Mouse (Mus musculus) forebrain, embryonic 13.5 days (tissue): Measurements from ENCODE around the gene Adamts14. TPM values are rescaled to one million over a fixed set of nuclear protein-coding genes. Genes with fewer than 3 reads are reported as not detected.

Experiments
- ATAC-seq: fragments of 200-750 bp; cut with Nextera tagmentation; 2 replicates; pipeline ENCODE4 v1.8.0; 2017
- H3K27ac ChIP-seq: fragments of 300-500 bp; sonication (generic); 2 replicates; pipeline ENCODE4 v1.5.1; 2015; ENCODE audit warnings: inconsistent platforms, mild to moderate bottlenecking, moderate library complexity
- H3K27me3 ChIP-seq: fragments of 300-500 bp; sonication (generic); 2 replicates; pipeline ENCODE4 v1.6.1; 2015; ENCODE audit warnings: mild to moderate bottlenecking, inconsistent platforms
- H3K36me3 ChIP-seq: fragments of 300-500 bp; sonication (generic); 2 replicates; pipeline ENCODE4 v1.6.1; 2015; ENCODE audit warnings: mild to moderate bottlenecking, inconsistent platforms; ENCODE audit not compliant: poor library complexity, severe bottlenecking
- H3K4me1 ChIP-seq: fragments of 300-500 bp; sonication (generic); 2 replicates; pipeline ENCODE4 v1.6.1; 2015; ENCODE audit warnings: inconsistent platforms
- H3K4me2 ChIP-seq: fragments of 300-500 bp; sonication (generic); 2 replicates; pipeline ENCODE4 v1.6.1; 2015; ENCODE audit warnings: inconsistent platforms, mild to moderate bottlenecking, moderate library complexity
- H3K4me3 ChIP-seq: fragments of 300-500 bp; sonication (generic); 2 replicates; pipeline ENCODE4 v1.5.1; 2015; ENCODE audit warnings: mild to moderate bottlenecking, inconsistent platforms
- H3K9ac ChIP-seq: fragments of 300-500 bp; sonication (generic); 2 replicates; pipeline ENCODE4 v1.6.1; 2015; ENCODE audit warnings: mild to moderate bottlenecking, inconsistent platforms
- H3K9me3 ChIP-seq: fragments of 300-500 bp; sonication (generic); replicated peaks from 2 replicates; pipeline ENCODE4 v1.6.1; 2016; ENCODE audit warnings: inconsistent platforms
- WGBS: fragments of 180-500 bp; shearing (Covaris S2); methylation state at CpG from one replicate; pipeline ENCODE4 v1.1.7; 2015; 5-methylcytosine and 5-hydroxymethylcytosine counted together
- polyA plus RNA-seq: library from polyadenylated mRNA; unstranded; fragments of >200 nt; fragmentation: Nextera tagmentation; extraction: Ambion mirVana; gene quantifications from 2 replicates; pipeline ENCODE4 v1.2.1, GENCODE M21; 2015

Gene Adamts14
- 0.13 TPM in 2 replicates for polyA plus RNA-seq

GRCm38 (mm10) chr10:61273081-61273843 lies at the start of gene Adamts14:
Gene Adamts14 (minus strand): TSS chr10:61273438.
- peak; percentile 75 for ATAC-seq
- Histone ChIP-seq H3K9ac (peak within 1 kb of the TSS; percentile 67), H3K4me2 (peak within 1 kb of the TSS; percentile 94), H3K27ac (no peak within 1 kb of the TSS), H3K4me3 (peak within 1 kb of the TSS; percentile 52), H3K4me1 (peaks cover 9% of the 10 kb centered on the region), H3K27me3 (peaks cover 29% of the 10 kb centered on the region), H3K9me3 (no peaks in the 10 kb centered on the region), H3K36me3 (no peaks in the 10 kb centered on the region)
- WGBS, result 2% methylated on average over 51 of the region's 75 CpGs

DNA sequence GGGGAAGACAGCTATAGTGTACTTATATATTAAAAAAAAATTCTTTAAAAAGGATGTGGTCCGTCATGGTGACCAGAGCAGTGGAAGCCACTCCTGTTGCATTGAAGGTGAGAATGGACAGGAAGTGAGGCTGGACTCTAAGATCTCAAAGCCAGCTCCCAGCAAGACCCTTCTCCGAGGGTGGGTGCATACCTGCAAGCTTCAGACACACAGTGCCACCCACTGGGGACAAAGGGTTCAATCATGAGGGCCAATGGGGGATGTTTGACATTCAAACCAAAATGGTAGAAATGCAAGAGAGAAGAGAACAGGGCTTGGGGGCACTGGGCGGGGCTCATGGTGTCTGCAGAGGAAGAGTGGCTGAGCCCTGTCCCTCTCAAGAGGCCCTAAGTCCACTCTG lies 45.3 kb upstream of the Adamts14 start:
- H3K9me3 ChIP-seq, result no peaks in the 10 kb centered on the region
- peaks cover 5% of the 10 kb centered on the region; the same call in 1 of the 2 replicates for H3K36me3 ChIP-seq
- H3K27me3 ChIP-seq, result no peaks in the 10 kb centered on the region
- H3K4me2 ChIP-seq, result no peak overlapping the region
- no peak for ATAC-seq
- H3K9ac ChIP-seq, result no peak overlapping the region
- no peak overlapping the region for H3K27ac ChIP-seq
- H3K4me1 ChIP-seq, result 0 out of 2 replicates have a peak, but pooled peaks cover 3% of the 10 kb centered on the region
- no peak overlapping the region for H3K4me3 ChIP-seq
- 96% methylated on average over 3 of the region's 3 CpGs for WGBS

DNA sequence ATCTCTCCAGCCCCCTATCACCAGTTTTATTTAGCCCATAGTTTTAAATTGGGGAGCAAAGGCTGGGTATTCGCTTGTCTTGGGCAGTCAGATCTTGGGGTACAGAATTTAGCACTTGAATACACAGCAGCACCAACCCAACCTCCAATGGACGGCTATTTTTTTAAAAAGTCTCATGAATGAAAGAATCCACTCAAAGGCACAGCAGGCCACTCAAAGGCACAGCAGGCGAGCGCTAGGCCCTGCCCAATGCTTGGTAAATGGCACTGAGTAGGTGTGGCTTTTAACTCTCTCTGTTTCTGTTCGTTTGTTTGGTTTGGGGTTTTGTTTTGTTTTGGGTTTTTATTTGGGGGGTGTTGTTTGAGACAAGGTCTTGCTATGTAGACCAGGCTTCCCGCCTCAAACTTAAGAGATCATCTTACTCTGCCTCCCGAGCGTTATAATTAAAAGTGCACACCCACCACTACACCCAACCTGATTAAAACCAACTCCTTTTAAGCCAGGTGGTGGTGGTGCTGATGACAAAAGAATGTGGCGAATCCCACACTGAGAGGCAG lies 42.2 kb upstream of the Adamts14 start:
- no peaks in the 10 kb centered on the region for H3K27me3 ChIP-seq
- WGBS, result 9% methylated on average over 9 of the region's 9 CpGs

GRCm38 (mm10) chr10:61313750-61314149 lies 40.5 kb upstream of the Adamts14 start:
- H3K9ac ChIP-seq, result no peak overlapping the region
- H3K4me1 ChIP-seq, result 0 out of 2 replicates have a peak, but pooled peaks cover 3% of the 10 kb centered on the region
- H3K4me2 ChIP-seq, result no peak overlapping the region
- no peak overlapping the region for H3K27ac ChIP-seq
- H3K4me3 ChIP-seq, result no peak overlapping the region
- WGBS, result 76% methylated on average over 7 of the region's 7 CpGs
- H3K27me3 ChIP-seq, result no peaks in the 10 kb centered on the region
- no peaks in the 10 kb centered on the region for H3K36me3 ChIP-seq
- no peaks in the 10 kb centered on the region for H3K9me3 ChIP-seq
- no peak for ATAC-seq

More for the DNA sequence above, 42.2 kb upstream of the Adamts14 start:
- ATAC-seq, result no peak
- Histone ChIP-seq H3K9me3 (no peaks in the 10 kb centered on the region), H3K4me1 (0 out of 2 replicates have a peak, but pooled peaks cover 3% of the 10 kb centered on the region), H3K27ac (no peak overlapping the region), H3K4me3 (no peak overlapping the region), H3K4me2 (no peak overlapping the region), H3K36me3 (peaks cover 4% of the 10 kb centered on the region; the same call in 1 of the 2 replicates), H3K9ac (no peak overlapping the region)

GRCm38 (mm10) chr10:61312754-61313153 lies 39.5 kb upstream of the Adamts14 start:
- Histone ChIP-seq H3K27ac (no peak overlapping the region), H3K9me3 (no peaks in the 10 kb centered on the region), H3K4me3 (no peak overlapping the region), H3K36me3 (no peaks in the 10 kb centered on the region), H3K27me3 (no peaks in the 10 kb centered on the region), H3K4me1 (0 out of 2 replicates have a peak, but pooled peaks cover 3% of the 10 kb centered on the region), H3K9ac (no peak overlapping the region), H3K4me2 (no peak overlapping the region)
- no peak for ATAC-seq
- 76% methylated on average over 7 of the region's 7 CpGs for WGBS

DNA sequence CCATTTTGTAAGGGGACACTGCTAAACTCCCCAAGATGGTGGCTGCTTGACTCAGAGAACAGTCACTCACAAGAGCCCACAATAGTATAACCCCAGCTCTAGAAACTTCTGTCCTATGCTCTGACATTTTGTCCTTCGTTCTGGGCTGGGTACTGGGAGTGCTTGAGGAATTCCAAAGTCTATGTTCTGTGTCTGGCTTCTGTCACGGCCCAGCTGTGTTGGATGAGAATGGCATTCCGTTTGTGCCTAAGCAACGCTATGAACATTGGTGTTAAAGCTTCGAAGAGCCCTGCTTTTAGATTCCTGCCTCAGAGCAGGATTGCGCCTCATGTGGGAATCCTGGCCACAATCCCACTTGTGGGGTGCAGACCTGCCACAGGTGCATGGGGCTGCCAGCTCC lies 38.9 kb upstream of the Adamts14 start:
- H3K9ac ChIP-seq, result no peak overlapping the region
- H3K27ac ChIP-seq, result no peak overlapping the region
- H3K4me1 ChIP-seq, result 0 out of 2 replicates have a peak, but pooled peaks cover 3% of the 10 kb centered on the region
- H3K36me3 ChIP-seq, result no peaks in the 10 kb centered on the region
- ATAC-seq, result no peak
- H3K27me3 ChIP-seq, result no peaks in the 10 kb centered on the region
- no peak overlapping the region for H3K4me3 ChIP-seq
- H3K4me2 ChIP-seq, result no peak overlapping the region
- WGBS, result 92% methylated on average over 6 of the region's 6 CpGs
- no peaks in the 10 kb centered on the region for H3K9me3 ChIP-seq

DNA sequence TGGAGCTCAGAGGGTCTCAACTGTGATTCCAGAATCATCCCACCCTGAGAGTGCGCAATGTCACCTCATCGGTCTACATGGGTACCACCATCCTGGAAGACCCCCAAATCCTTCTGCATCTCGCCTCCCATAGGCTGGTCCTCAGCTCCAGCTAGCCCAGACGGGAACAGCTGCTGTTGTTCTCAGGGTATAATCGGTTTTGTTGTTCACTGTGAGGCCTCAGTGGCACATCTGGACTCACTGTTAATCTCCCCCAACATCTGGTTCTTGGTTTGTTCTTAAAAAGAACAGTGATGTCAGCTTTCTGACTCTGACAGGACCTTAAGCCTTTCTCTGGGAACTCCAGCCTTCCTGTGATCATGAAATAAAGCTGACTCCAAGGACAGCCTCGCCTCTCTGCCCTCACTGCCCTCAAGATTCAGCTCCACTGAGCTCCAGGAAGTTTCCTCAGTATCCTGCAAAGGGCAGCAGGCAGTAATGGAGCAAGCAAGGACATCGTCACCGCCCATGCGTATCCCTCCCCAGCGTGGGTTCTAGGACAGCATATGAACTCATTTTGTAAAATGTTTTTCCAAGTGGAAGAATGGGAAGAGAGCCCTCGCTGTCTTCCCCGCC lies 35.6 kb upstream of the Adamts14 start:
- Histone ChIP-seq H3K27ac (no peak overlapping the region), H3K36me3 (no peaks in the 10 kb centered on the region), H3K4me3 (no peak overlapping the region), H3K4me2 (no peak overlapping the region), H3K4me1 (no peaks in the 10 kb centered on the region), H3K27me3 (no peaks in the 10 kb centered on the region), H3K9me3 (no peaks in the 10 kb centered on the region), H3K9ac (no peak overlapping the region)
- ATAC-seq, result no peak
- 66% methylated on average over 12 of the region's 12 CpGs for WGBS

GRCm38 (mm10) chr10:61305928-61306590 lies 32.8 kb upstream of the Adamts14 start:
- no peak overlapping the region for H3K9ac ChIP-seq
- no peaks in the 10 kb centered on the region for H3K9me3 ChIP-seq
- ATAC-seq, result no peak
- no peak overlapping the region for H3K4me3 ChIP-seq
- H3K27ac ChIP-seq, result no peak overlapping the region
- 84% methylated on average over 13 of the region's 13 CpGs for WGBS
- no peaks in the 10 kb centered on the region for H3K36me3 ChIP-seq
- no peaks in the 10 kb centered on the region for H3K4me1 ChIP-seq
- no peak overlapping the region for H3K4me2 ChIP-seq
- no peaks in the 10 kb centered on the region for H3K27me3 ChIP-seq

- Histone ChIP-seq H3K9me3 (no peaks in the 10 kb centered on the region), H3K27ac (no peak overlapping the region), H3K36me3 (no peaks in the 10 kb centered on the region), H3K9ac (no peak overlapping the region), H3K4me1 (no peaks in the 10 kb centered on the region), H3K4me2 (no peak overlapping the region), H3K4me3 (no peak overlapping the region), H3K27me3 (no peaks in the 10 kb centered on the region)
- 79% methylated on average over 6 of the region's 6 CpGs for WGBS
- no peak for ATAC-seq
These were observed 30.8 kb upstream of the Adamts14 start for GRCm38 (mm10) chr10:61304046-61304445.

DNA sequence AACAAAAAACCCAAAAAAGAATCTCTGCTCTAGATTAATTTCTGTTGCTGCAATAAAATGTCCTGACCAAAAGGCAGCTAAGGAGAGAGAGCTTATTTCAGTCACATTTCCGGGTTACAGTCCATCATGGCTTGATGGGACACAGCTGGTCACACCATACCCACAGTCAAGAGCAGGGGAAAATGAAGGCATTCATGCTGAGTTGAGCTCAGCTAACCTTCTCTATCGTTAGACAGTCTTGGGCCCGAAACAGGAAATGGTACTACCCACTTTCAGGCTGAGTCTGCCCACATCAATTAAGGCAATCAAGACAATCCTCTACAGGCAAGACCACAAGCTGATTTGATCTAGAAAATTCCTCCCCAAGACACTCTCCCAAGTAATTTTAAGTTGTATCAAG lies 27.8 kb upstream of the Adamts14 start:
- no peak overlapping the region for H3K9ac ChIP-seq

DNA sequence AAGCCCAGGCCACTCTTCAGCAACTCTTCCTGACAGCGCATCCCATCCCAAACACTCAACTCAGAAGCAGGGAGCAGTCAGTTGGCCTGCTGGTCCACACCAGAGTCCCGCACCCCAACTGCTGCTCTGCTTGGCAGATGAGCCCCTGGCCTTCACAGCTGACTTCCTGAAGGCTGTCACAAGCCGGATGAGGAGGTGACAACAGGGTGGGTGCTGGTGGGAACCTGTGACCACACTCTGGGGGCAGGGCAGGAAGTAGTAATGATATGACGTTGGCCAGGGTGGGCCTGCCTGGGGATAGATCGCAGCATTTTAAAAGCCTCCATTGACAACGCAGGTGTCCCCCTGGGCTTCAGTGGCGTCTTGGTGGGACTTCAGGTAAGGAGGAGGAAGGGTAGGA lies 24.2 kb upstream of the Adamts14 start, which contains the start of gene Prf1:
TSS of gene Prf1 (plus strand) at position 357 of the 400 bp plus-strand sequence.
- H3K4me2 ChIP-seq, result no peak within 1 kb of the TSS
- no peak within 1 kb of the TSS for H3K4me3 ChIP-seq
- H3K9ac ChIP-seq, result no peak within 1 kb of the TSS
- no peaks in the 10 kb centered on the region for H3K27me3 ChIP-seq
- no peak for ATAC-seq
- H3K27ac ChIP-seq, result no peak within 1 kb of the TSS
- 86% methylated on average over 7 of the region's 7 CpGs for WGBS
- no peaks in the 10 kb centered on the region for H3K4me1 ChIP-seq
- H3K36me3 ChIP-seq, result no peaks in the 10 kb centered on the region
- no peaks in the 10 kb centered on the region for H3K9me3 ChIP-seq

More for the DNA sequence above, 27.8 kb upstream of the Adamts14 start:
- Histone ChIP-seq H3K4me2 (no peak overlapping the region), H3K27ac (no peak overlapping the region), H3K4me1 (no peaks in the 10 kb centered on the region), H3K27me3 (no peaks in the 10 kb centered on the region), H3K36me3 (no peaks in the 10 kb centered on the region), H3K9me3 (no peaks in the 10 kb centered on the region), H3K4me3 (no peak overlapping the region)
- no peak for ATAC-seq
- WGBS, result 89% methylated on average over 3 of the region's 3 CpGs
